Mouse (Mus musculus) kidney, adult 11 months (tissue): ENCODE measurements around the gene Pax2.

ENCODE experiments used
- DNase-seq: peaks from one replicate; pipeline ENCODE4 v3.0.0; 2022

Pax2 gene

GRCm38 (mm10) chr19:44755693-44756420 is at the start of gene Pax2:
Gene Pax2 (plus strand): TSS chr19:44756045.
- DNase-seq, result peak; percentile 70

GRCm38 (mm10) chr19:44708885-44709284 is 47.0 kb upstream of the Pax2 start:
- no peak for DNase-seq

GRCm38 (mm10) chr19:44716731-44717600 is 38.9 kb upstream of the Pax2 start:
- no peak for DNase-seq

GRCm38 (mm10) chr19:44719292-44720193 is 36.3 kb upstream of the Pax2 start:
- DNase-seq, result peak; percentile 34

GRCm38 (mm10) chr19:44720194-44720521 is 35.7 kb upstream of the Pax2 start:
- DNase-seq, result peak; percentile 30

GRCm38 (mm10) chr19:44723611-44724440 is 32.0 kb upstream of the Pax2 start:
- no peak for DNase-seq

GRCm38 (mm10) chr19:44725951-44726791 is 29.7 kb upstream of the Pax2 start:
- DNase-seq, result no peak

GRCm38 (mm10) chr19:44734116-44734515 is 21.7 kb upstream of the Pax2 start:
- no peak for DNase-seq

GRCm38 (mm10) chr19:44734682-44735081 is 21.2 kb upstream of the Pax2 start:
- peak; percentile 66 for DNase-seq

- peak; percentile 71 for DNase-seq
Observed at GRCm38 (mm10) chr19:44740300-44740699, 15.5 kb upstream of the Pax2 start.

- peak; percentile 94 for DNase-seq
Observed at GRCm38 (mm10) chr19:44741091-44741763, 14.6 kb upstream of the Pax2 start.

- no peak for DNase-seq
Observed at GRCm38 (mm10) chr19:44741764-44742127, 14.1 kb upstream of the Pax2 start.

- peak; percentile 79 for DNase-seq
Observed at GRCm38 (mm10) chr19:44742131-44743020, 13.5 kb upstream of the Pax2 start.

- DNase-seq, result peak; percentile 38
Observed at GRCm38 (mm10) chr19:44743021-44743415, 12.8 kb upstream of the Pax2 start.

GRCm38 (mm10) chr19:44743961-44744520 is 11.8 kb upstream of the Pax2 start:
- DNase-seq, result no peak

GRCm38 (mm10) chr19:44745741-44746140 is 10.1 kb upstream of the Pax2 start:
- no peak for DNase-seq

GRCm38 (mm10) chr19:44746541-44747024 is 9.3 kb upstream of the Pax2 start:
- peak; percentile 30 for DNase-seq

GRCm38 (mm10) chr19:44747471-44747870 is 8.4 kb upstream of the Pax2 start:
- peak; percentile 77 for DNase-seq

- peak; percentile 44 for DNase-seq
Observed at GRCm38 (mm10) chr19:44748271-44748670, 7.6 kb upstream of the Pax2 start.
